Mouse (Mus musculus) stomach, postnatal 0 days (tissue): Measurements from ENCODE around the gene Olfr541. TPM values are rescaled to one million over a fixed set of nuclear protein-coding genes. Genes with fewer than 3 reads are reported as not detected.
"Not testable (repeated sequence)": the region's sequence is repeated elsewhere in the genome, so short reads cannot be mapped to it uniquely, and the experiment has no call there.

Experiments
- ATAC-seq: fragments of 200-750 bp; cut with Nextera tagmentation; 2 replicates; pipeline ENCODE4 v1.8.0; 2017; ENCODE audit not compliant: low FRiP score, low TSS enrichment
- DNase-seq: peaks from one replicate; pipeline ENCODE4 v3.0.0-alpha.2; 2016; ENCODE audit warnings: low spot score
- H3K27ac ChIP-seq: fragments of 300-500 bp; sonication (generic); replicated peaks from 2 replicates; pipeline ENCODE4 v1.5.1; 2014; ENCODE audit warnings: mild to moderate bottlenecking, control low read depth
- H3K27me3 ChIP-seq: fragments of 300-500 bp; sonication (generic); 2 replicates; pipeline ENCODE4 v1.6.1; 2014; ENCODE audit warnings: low read length; ENCODE audit not compliant: control insufficient read depth, insufficient read depth
- H3K36me3 ChIP-seq: fragments of 300-500 bp; sonication (generic); 2 replicates; pipeline ENCODE4 v1.6.1; 2014; ENCODE audit warnings: low read length, mixed read lengths; ENCODE audit not compliant: control insufficient read depth, insufficient read depth
- H3K4me1 ChIP-seq: fragments of 300-500 bp; sonication (generic); replicated peaks from 2 replicates; pipeline ENCODE4 v1.6.1; 2014; ENCODE audit warnings: antibody characterized with exemption; ENCODE audit not compliant: control insufficient read depth, insufficient read depth
- H3K4me2 ChIP-seq: fragments of 300-500 bp; sonication (generic); replicated peaks from 2 replicates; pipeline ENCODE4 v1.6.1; 2014; ENCODE audit warnings: low read depth, mild to moderate bottlenecking, control low read depth, moderate library complexity
- H3K4me3 ChIP-seq: fragments of 300-500 bp; sonication (generic); 2 replicates; pipeline ENCODE4 v1.5.1; 2014; ENCODE audit warnings: low read depth, low read length, control low read depth
- H3K9ac ChIP-seq: fragments of 300-500 bp; sonication (generic); 2 replicates; pipeline ENCODE4 v1.6.1; 2014; ENCODE audit warnings: mild to moderate bottlenecking, low read length, control low read depth, mixed read lengths
- H3K9me3 ChIP-seq: fragments of 300-500 bp; sonication (generic); 2 replicates; pipeline ENCODE4 v1.6.1; 2016; ENCODE audit warnings: low read length; ENCODE audit not compliant: control insufficient read depth
- CTCF ChIP-seq: IDR thresholded peaks from 2 replicates; pipeline ENCODE4 v1.5.1; 2016; ENCODE audit warnings: antibody characterized with exemption, low read depth, mild to moderate bottlenecking, moderate library complexity
- EP300 ChIP-seq: optimal IDR thresholded peaks from 2 replicates; pipeline ENCODE3; 2016; ENCODE audit warnings: antibody characterized with exemption
- WGBS: fragments of 180-500 bp; shearing (Covaris S2); extraction: QIAGEN DNeasy Blood & Tissue Kit; methylation state at CpG from one replicate; pipeline ENCODE4 v1.1.7; 2014; 5-methylcytosine and 5-hydroxymethylcytosine counted together
- polyA plus RNA-seq: library from polyadenylated mRNA; unstranded; fragments of >200 nt; fragmentation: Nextera tagmentation; extraction: Ambion mirVana; gene quantifications from 2 replicates; pipeline ENCODE4 v1.2.1, GENCODE M21; 2015

Olfr541 gene
- not detected in 2 replicates for polyA plus RNA-seq

DNA sequence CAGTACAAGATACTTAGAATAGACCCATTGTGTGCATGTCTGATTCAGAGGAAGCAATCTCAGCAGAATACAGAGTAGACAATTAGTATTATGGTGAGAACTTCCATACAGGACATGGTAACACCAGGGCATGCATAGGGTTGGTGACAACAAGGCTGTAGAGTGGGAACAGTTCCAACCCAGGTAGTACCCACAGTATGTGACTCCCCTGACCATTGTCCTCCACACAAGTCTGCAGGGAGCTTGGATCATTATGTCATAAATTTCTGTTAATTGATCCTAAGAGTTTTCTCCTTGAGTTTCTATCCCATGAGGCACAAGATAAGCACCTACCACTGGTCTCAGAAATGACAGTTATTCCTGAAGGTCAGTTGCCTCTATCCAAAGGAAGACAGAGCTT, at the start of gene Olfr541:
Gene Olfr541 (plus strand): TSS at position 301 of the 400 bp plus-strand sequence.
- no peaks in the 10 kb centered on the region for H3K27me3 ChIP-seq
- no peak within 1 kb of the TSS for H3K27ac ChIP-seq
- no peak within 1 kb of the TSS for H3K9ac ChIP-seq
- no peaks in the 10 kb centered on the region for H3K4me1 ChIP-seq
- no peaks in the 10 kb centered on the region for H3K9me3 ChIP-seq
- ATAC-seq = no peak
- H3K36me3 ChIP-seq = no peaks in the 10 kb centered on the region
- TF ChIP-seq CTCF (no peak), EP300 (no peak)
- no peak for DNase-seq
- no peak within 1 kb of the TSS for H3K4me2 ChIP-seq
- no peak within 1 kb of the TSS for H3K4me3 ChIP-seq

- ATAC-seq (no peak), DNase-seq (no peak)
- Histone ChIP-seq H3K9ac (no peak within 1 kb of the TSS), H3K4me1 (no peaks in the 10 kb centered on the region), H3K36me3 (no peaks in the 10 kb centered on the region), H3K9me3 (no peaks in the 10 kb centered on the region), H3K4me3 (no peak within 1 kb of the TSS), H3K27me3 (no peaks in the 10 kb centered on the region), H3K27ac (no peak within 1 kb of the TSS), H3K4me2 (no peak within 1 kb of the TSS)
- TF ChIP-seq EP300 = no peak
- TF ChIP-seq CTCF = no peak
- 71% methylated on average over 4 of the region's 4 CpGs for WGBS
Observed at GRCm38 (mm10) chr7:140659630-140660029, 37.4 kb upstream of the Olfr541 start, which contains the start of gene Olfr539. Olfr539 (plus strand) TSS chr7:140659930.

DNA sequence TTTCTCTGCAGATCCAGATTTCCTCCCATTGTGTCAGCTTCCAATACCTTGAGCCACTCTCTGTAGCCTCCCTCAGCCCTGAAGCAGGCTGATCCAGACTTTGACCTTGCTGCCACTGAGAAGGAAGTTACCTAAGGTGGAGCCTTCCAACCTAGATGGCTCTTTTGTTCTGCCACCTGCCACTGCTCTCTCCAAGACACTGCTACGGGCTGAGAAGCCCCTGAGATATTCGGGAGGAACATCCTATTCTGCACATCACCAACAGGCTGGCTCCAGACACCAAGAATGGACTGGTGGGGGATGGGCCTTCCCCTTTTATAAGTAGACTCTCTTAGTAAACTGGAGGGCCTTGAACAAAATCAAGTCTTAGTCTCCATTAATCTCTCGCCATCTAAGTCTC, 26.4 kb upstream of the Olfr541 start:
- H3K27me3 ChIP-seq, H3K4me1 ChIP-seq, H3K9ac ChIP-seq, H3K4me3 ChIP-seq, H3K9me3 ChIP-seq, H3K4me2 ChIP-seq, DNase-seq, ATAC-seq, H3K27ac ChIP-seq, H3K36me3 ChIP-seq: not testable (repeated sequence)
- WGBS = 72% methylated on average over 3 of the region's 3 CpGs

- Histone ChIP-seq H3K4me3 (no peak overlapping the region), H3K9ac (no peak overlapping the region), H3K4me2 (0 out of 2 replicates have a peak overlapping the region, but pooled peaks have one; percentile 5), H3K27ac (no peak overlapping the region), H3K36me3 (no peaks in the 10 kb centered on the region), H3K27me3 (no peaks in the 10 kb centered on the region), H3K4me1 (no peaks in the 10 kb centered on the region), H3K9me3 (no peaks in the 10 kb centered on the region)
- no peak for TF ChIP-seq EP300
- TF ChIP-seq CTCF = no peak
- DNase-seq (peak; percentile 34), ATAC-seq (peak; percentile 51; the same call in 1 of the 2 replicates)
- 0% methylated on average over 5 of the region's 6 CpGs for WGBS
Observed at GRCm38 (mm10) chr7:140675863-140676262, 21.2 kb upstream of the Olfr541 start.

DNA sequence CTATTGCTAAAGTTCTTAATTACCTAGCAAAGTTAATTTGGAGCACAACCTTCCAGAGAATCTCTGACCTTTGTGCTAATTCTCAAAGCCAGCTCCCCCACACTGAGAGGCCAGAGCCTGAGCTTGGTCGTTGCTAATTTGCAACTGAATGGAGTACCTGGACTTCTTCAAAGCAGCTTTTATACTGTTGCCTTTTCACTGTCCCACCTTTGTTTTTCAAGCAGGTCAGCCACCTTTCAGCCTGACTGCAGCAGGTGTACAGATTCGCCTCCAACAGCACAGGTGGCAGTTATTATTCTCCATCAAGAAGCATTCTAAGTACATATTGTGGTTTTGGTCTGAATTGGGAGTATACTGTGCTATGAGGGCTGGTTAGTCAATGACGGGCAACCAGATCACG, 17.5 kb upstream of the Olfr541 start:
- 68% methylated on average over 4 of the region's 4 CpGs for WGBS

GRCm38 (mm10) chr7:140681651-140682050, 15.4 kb upstream of the Olfr541 start, which contains the start of gene Olfr45:
Olfr45 (plus strand) TSS chr7:140681951.
- no peaks in the 10 kb centered on the region for H3K4me1 ChIP-seq
- no peaks in the 10 kb centered on the region for H3K36me3 ChIP-seq
- no peaks in the 10 kb centered on the region for H3K27me3 ChIP-seq
- no peak for TF ChIP-seq CTCF
- no peak for TF ChIP-seq EP300
- no peak for DNase-seq
- WGBS = 89% methylated on average over 1 of the region's 1 CpGs
- no peak within 1 kb of the TSS for H3K27ac ChIP-seq
- H3K9ac ChIP-seq = no peak within 1 kb of the TSS
- H3K4me3 ChIP-seq = no peak within 1 kb of the TSS
- no peak for ATAC-seq
- H3K4me2 ChIP-seq = no peak within 1 kb of the TSS
- H3K9me3 ChIP-seq = no peaks in the 10 kb centered on the region

More for the DNA sequence above, 17.5 kb upstream of the Olfr541 start:
- not testable (repeated sequence) for H3K9me3 ChIP-seq, H3K9ac ChIP-seq, ATAC-seq, H3K4me3 ChIP-seq, H3K36me3 ChIP-seq, H3K4me2 ChIP-seq, H3K27ac ChIP-seq, DNase-seq, H3K27me3 ChIP-seq, H3K4me1 ChIP-seq
